Mouse (Mus musculus) CD4-positive naive resting alpha-beta T cell, adult 76 days (primary cell): ENCODE results near the gene Gal3st2c. TPM values are rescaled to one million over a fixed set of nuclear protein-coding genes. Genes with fewer than 3 reads are reported as not detected.

Source experiments
- total RNA-seq: library from RNA; stranded (reverse); gene quantifications from one replicate; pipeline ENCODE4 v1.2.4, GENCODE M21; 2023

The Gal3st2c gene
- 0.12 TPM for total RNA-seq

GRCm38 (mm10) chr1:93990209-93990608 lies at the start of gene Gal3st2c:
Gene Gal3st2c, plus strand, starts transcription at chr1:93990509.

DNA sequence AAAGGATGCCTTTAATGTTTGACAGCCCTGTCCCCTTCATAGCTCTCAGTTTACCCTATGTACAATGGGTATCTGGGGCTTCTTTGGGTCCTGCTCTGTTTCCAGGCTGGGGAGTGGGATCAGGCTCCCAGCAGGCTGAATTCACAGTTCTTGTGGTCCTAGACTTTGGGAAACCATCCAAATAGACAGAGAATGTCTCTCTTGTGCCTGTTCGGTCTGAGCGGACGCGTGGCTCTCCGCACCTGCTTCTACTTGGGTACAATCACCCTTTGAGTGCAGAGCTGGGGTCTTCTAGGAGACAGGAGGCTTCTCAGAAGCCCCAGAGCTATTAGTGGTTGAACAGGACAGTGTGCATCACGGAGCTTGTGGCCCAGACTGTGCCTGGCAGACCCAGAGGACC lies 29.8 kb downstream of the Gal3st2c start, which contains the start of gene Neu4:
TSS of gene Neu4 (plus strand) at position 301 of the 400 bp plus-strand sequence.

DNA sequence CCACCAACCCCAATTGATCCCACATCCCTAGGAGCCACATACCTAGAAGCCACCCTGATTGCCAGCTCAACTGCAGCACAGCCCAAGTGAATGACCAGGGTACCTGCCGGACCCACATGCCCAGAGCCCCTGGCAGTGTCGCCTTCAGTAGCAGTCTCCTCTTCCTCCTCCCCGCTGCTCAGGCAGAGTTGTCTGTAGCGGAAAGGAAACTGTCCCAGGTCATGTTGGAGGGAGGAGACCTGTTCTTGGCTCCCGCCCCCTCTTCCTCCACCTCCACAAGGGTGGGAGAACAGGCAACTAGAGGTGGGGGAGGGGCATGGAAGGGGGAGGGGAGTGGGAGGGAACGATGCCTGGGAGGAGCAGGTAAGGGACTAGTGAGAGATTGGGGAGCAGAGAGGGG lies 62.1 kb downstream of the Gal3st2c start, which contains the start of gene Pdcd1:
TSS of gene Pdcd1 (minus strand) at position 181 of the 400 bp plus-strand sequence.

Other genes starting within 250 kb of the Gal3st2c start
- 89.9 TPM for gene Atg4b, start 239.0 kb upstream of the Gal3st2c start, total RNA-seq
- 16.8 TPM for gene Thap4, start 235.6 kb upstream of the Gal3st2c start, total RNA-seq
- 47.2 TPM for gene Dtymk, start 188.6 kb upstream of the Gal3st2c start, total RNA-seq
- 46.6 TPM for gene Ing5, start 186.5 kb upstream of the Gal3st2c start, total RNA-seq
- 28.2 TPM for gene D2hgdh, start 165.6 kb upstream of the Gal3st2c start, total RNA-seq
- gene Gal3st2, start 129.2 kb upstream of the Gal3st2c start, total RNA-seq = not detected
- gene Gal3st2b, start 72.2 kb upstream of the Gal3st2c start, total RNA-seq = 0.79 TPM
- gene Neu4, start 29.9 kb downstream of the Gal3st2c start, total RNA-seq = not detected
- 3.3 TPM for gene Pdcd1, start 62.0 kb downstream of the Gal3st2c start, total RNA-seq